Mouse (Mus musculus): ENCODE data around the gene Tex38.

DNA sequence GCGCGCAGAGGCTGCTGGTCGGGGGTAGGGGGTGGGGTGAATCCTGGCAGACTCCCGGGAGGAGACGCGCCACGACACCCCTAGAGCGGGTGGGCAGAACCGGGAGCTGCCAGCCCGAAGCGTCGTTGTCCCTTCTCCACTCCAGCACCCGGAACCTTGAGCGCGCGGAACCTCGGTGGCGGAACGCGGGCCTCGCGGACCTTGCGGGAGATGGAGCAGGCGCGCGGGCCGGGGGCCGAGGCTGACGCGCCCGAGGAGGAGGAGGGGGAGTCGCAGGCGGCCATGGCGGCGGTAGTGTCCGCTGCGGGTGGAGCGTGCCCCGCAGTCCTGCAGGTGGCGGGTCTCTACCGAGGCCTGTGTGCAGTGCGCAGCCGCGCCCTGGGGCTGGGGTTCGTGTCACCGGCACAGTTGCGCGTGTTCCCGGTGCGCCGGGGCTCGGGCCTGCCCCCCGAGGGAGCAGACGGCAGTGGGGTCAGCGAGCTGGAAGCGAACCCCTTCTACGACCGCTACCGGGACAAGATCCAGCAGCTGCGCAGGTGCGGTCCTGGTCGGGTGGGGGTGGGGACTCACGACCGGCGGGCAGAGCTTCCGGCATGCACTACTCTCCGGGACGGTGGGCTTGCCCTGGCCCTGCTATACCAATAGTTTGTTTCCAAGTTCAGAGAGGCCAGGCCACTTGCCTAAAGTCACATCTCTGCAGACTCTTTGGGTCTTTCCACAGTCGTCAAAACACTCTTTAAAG lies 4.1 kb upstream of the Tex38 start, which contains the start of gene Atpaf1:
- TF ChIP-seq POLR2A (IDR thresholded peaks at IDR 0.05; ENCODE audit: borderline replicate concordance, low read depth, low read length): no peak
- no peak for TF ChIP-seq CTCF (IDR thresholded peaks at IDR 0.05; ENCODE audit: low read depth, low read length)
